Mouse (Mus musculus): ENCODE measurements around the gene Tcf25. TPM values are rescaled to one million over a fixed set of nuclear protein-coding genes. Genes with fewer than 3 reads are reported as not detected.
"Not testable (repeated sequence)": the region's sequence is repeated elsewhere in the genome, so short reads cannot be mapped to it uniquely, and the experiment has no call there.

The Tcf25 gene
- total RNA-seq, 2 experiments from 2014 or later, result 112 to 128 TPM

DNA sequence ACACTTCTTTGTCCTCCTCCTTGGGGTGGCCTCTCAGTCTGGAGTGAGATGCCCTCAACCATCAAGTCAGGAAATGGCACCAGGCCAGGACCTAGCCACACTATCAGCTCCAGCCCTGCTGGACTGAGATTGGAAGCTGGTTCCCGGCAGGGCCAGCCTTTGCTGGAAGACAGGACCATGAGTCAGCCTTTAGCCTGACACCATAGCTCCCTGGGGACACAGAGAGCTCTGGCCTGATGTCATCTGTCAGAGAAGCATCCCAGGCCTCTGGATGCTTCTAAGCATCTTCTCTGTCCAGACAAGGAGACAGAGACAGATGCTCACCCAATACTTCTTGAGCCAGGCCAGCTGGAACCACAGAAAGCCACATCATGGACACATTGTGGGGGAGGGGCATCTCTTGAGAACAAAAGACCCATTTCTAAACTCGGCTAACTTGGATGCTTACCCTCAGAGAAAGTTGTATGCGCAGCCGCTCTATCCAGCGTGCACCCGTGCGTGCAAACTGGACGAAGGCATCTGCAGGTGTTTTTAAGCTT lies 36.6 kb downstream of the Tcf25 start:
- DNase-seq, result no peak

DNA sequence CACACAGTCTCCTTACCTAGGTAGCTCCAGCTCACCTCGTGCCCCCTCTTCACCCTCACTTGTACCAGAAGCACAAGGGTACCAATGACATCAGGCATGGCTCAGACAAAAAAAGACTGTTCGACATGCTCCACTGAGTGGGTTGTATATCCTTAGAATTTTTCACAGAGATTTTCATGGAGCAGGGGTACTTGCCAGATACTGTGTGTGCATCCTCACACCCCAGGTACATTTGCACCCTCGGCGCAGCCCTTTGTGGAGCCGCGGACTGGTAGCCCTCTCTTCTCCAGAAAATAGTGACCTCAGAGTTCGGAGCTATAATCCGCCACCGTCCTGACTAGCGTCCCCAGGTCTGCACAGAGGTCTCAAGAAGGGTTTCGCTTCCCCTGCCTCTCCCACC lies 37.2 kb downstream of the Tcf25 start:
- DNase-seq, result no peak

DNA sequence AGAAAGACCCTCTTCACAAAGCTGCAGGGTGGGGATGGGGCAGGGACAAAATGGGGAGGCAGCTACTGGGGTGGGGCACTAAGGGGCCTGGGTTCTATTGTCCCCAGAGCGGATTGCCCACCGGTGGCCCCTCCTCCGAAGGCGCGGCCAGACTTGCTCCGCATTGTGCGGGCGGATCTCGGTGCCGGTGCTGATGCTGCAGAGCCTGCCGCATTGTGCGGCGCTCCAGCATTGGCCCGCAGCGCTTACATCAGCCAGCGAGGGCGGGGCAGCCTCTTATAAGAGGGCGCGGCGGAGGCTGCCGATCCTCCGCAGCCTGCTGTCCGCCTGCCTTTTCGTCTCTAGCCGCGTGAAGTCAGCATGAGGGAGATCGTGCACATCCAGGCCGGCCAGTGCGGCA lies 37.7 kb downstream of the Tcf25 start, which contains the start of gene Tubb3:
Tubb3 (plus strand) TSS at position 179 of the 400 bp plus-strand sequence.
- no peak for DNase-seq

DNA sequence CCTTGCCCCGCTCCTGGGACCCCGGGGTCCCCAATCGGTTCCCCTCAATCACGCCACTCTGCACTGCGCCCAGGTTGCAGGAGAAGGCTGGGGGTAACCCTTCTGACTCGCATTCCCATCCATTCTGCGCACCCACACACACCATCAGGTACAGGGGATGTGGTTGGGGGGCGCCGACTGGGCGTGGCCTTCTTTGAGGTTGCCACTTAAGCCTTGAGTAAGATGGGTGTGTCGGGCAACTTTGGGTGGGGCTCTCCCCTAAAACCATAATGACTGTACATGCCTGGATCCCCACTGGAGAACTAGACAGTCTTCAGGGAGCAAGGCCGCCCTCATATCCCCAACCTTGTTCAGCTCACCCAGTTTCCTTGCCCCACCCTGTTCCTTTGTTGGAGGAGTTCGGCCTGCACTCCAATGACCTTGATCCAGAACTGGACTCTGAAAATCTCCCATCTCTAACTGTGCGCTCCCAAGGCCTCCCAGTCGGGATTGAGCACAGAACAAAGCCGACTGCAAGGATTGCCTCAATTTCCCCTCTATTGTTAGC lies 38.3 kb downstream of the Tcf25 start:
- DNase-seq, result no peak

DNA sequence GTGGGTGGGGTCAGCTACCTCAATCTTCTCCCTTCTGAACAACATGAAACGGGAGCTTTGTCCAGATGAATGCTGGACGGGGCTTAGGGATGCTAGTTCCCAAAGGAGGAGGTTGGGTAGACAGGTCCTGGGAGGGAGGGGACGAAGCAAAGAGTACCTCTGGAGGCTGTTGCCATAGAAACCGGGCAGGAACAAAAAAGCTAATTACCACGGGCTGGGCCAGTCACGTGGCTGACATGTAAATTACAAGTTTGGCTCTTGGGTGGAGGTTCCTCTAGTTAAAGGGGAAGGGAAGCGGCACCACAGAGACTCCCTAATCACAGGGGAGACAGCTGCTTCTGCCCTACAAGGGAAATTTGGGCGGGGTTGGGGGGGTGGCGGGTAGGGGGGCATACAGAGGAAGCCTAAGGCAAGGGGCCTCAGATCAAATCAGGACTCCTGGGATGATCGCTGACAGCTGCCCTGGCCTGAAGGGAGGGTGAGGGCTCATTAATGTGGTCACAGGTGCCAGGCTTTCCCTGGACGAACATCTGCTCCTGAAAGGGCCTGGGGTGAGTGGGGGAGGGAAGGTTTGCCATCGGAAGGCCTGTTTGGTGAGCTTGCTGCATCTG lies 39.1 kb downstream of the Tcf25 start:
- DNase-seq, result no peak

DNA sequence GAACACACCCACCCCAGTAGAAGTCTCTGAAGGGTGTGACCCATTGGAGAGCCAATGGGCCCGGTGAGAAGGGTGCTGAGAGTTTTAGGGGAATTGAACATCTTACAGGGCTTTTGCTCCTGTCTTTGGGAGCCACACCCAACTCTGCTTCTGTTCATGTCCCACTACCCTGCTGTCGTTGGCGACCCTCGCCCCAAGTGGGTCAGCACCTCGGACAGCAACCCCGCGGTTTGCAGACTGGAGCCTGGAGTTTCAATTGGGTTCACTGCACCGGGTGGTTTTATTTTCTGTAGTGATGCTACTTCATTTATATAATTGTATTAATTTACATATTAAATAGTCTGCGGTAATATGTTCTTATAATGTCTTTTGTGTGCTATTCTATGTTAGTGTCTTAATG lies 40.7 kb downstream of the Tcf25 start:
- no peak for DNase-seq

DNA sequence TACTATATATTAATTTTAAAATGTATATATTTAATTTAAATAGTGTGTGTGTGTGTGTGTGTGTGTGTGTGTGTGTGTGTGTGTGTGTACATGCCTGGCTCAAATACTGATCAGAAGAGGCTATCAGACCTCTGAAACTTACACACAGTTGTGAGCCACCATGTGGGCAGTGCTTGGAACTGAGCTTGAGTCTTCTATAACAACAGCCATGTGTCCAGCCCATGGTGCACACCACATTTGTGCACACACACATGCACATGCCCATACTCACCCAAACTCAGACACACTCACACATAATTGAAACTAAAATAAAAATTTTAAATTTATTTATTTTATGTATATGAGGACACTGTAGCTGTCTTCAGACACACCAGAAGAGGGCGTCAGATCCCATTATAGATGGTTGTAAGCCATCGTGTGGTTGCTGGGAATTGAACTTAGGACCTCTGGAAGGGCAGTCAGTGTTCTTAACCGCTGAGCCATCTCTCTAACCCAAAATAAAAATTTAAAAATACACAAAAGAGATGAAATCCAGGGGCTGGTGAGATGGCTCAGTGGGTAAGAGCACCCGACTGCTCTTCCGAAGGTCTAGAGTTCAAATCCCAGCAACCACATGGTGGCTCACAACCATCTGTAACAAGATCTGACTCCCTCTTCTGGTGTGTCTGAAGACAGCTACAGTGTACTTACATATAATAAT lies 41.6 kb downstream of the Tcf25 start:
- not testable (repeated sequence) for DNase-seq

DNA sequence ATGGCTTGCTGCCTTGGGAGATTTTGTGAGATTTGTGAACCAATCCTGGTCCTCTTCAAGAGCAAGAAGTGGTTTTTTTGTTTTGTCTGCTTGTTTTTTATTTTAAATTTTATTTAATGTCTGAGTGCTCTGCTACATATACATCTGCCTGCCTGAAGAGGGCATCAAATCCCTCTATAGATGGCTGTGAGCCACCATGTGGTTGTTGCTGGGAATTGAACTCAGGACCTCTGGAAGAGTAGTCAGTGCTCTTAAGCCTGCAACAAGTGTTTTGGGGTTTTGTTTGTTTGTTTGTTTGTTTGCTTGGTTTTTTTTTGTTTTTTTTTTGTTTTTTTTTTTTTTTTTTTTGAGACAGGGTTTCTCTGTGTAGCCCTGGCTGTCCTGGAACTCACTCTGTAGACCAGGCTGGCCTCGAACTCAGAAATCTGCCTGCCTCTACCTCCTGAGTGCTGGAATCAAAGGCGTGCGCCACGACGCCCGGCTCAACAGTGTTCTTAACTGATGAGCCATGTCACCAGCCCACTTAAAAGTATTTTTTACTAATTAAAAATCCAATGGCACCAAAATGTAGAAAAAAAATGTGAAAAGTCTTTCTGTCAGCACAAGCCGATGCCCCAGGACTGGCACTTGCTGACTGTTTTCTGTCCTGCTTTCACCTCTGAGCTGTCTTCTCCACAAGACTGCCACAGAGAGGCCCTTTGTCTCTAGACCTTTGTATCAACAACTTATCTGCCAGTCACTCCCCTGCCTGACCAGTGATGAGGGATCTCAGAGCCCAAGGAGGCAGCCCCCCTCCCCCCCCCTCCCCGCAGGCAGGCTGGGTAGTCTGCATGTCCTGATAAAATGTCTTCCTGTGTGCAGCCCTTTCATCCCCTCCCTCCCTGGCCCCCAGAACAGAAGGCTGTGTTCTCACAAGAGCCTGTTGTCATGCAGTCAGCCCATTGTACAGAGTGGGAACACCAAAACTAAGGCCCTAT lies 42.7 kb downstream of the Tcf25 start:
- DNase-seq, result no peak

DNA sequence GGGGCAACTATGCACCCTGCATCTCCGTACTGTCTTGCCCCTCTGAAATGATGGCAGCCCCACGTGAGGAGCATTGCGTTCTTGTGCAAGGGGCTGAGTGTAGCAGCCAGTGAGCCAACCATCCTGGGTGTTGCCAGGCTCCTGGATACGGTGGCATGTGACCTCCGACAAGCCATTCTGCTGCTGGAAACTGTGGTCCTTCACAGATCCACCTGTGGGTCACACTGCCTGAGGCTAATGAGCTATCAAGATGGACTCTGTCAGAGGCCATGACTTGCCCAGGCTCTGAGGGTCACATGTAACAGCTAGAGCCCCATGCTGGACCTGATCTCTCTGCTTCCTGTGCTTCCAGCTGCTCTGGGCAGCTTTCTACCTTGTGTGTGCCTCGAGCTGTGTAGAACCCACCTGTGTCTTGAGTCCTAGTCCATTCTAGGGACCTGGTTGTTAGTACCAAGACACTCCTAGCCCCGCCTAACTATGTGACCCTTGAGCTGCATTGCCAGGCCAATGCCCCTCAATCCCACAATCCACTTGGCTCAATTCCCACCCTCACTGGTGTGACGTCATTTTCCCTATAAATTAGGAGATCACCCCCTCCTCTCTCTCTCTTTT lies 43.5 kb downstream of the Tcf25 start:
- DNase-seq, result no peak

DNA sequence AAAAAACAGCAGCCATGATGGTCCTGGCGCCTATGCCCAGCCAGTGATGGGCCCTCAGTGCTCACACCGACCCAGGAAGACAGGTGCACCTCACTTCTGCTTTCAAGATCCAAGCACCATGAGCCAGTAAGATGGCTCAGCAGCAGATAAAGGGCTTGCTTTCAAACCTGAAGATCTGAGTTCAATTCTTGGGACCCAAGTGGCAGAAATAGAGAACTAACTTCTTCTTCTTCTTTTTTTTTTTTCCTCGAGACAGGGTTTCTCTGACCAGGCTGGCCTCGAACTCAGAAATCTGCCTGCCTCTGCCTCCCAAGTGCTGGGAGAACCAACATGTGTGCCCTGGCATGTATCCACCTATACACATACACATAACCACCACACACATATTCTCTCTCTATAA lies 46.2 kb downstream of the Tcf25 start:
- DNase-seq, result no peak

DNA sequence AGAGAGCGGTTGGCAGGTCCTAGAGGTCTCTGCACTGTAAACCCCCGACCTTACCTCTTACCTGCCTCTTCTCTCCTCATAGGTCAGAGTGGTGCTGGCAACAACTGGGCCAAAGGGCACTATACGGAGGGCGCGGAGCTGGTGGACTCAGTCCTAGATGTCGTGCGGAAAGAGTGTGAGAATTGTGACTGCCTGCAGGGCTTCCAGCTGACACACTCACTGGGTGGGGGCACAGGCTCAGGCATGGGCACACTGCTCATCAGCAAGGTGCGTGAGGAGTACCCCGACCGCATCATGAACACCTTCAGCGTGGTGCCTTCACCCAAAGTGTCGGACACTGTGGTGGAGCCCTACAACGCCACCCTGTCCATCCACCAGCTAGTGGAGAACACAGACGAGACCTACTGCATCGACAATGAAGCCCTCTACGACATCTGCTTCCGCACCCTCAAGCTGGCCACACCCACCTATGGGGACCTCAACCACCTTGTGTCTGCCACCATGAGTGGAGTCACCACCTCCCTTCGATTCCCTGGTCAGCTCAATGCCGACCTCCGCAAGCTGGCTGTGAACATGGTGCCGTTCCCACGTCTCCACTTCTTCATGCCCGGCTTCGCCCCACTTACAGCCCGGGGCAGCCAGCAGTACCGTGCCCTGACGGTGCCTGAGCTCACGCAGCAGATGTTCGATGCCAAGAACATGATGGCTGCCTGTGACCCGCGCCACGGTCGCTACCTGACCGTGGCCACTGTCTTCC lies 47.1 kb downstream of the Tcf25 start:
- DNase-seq, result no peak

DNA sequence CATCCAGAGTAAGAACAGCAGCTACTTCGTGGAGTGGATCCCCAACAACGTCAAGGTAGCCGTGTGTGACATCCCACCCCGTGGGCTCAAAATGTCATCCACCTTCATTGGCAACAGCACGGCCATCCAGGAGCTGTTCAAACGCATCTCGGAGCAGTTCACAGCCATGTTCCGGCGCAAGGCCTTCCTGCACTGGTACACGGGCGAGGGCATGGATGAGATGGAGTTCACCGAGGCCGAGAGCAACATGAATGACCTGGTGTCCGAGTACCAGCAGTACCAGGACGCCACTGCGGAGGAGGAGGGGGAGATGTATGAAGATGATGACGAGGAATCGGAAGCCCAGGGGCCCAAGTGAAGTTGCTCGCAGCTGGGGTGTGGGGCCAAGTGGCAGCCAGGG lies 47.8 kb downstream of the Tcf25 start:
- no peak for DNase-seq

DNA sequence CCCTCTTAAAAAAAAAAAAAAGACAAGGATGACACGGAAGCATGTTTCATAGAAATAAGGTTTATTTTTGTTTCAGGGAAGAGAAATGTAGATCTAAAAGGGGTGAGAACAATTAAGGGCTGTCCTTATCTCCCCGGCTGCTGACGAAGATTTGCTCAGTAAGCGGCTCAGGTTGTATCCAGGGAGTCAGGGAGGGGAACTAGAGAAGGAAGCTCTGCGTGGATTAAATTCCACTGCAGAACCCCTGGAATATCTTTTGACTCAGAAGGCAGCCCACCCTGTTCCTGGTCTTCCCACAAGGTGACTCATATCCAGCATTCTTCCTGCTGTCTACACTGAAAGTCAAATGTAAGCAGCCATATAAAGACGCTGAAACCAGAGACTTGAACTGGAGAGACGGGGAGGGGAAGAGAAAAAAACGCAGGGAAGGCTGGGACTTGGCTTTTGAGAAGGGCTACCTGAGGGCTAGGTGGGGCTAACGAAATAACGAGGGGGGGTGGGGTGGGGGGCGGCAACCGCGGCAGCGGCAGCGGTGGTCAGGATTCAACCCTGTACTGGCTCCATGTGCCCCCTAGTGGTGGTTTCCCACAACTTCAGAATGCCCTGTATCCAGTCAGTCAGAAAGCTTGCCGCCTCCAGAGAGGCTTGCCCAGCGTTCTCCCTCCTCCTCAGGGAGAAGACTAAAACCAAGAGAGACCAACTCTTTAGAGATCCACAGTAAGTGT lies 48.7 kb downstream of the Tcf25 start:
- DNase-seq, result no peak

DNA sequence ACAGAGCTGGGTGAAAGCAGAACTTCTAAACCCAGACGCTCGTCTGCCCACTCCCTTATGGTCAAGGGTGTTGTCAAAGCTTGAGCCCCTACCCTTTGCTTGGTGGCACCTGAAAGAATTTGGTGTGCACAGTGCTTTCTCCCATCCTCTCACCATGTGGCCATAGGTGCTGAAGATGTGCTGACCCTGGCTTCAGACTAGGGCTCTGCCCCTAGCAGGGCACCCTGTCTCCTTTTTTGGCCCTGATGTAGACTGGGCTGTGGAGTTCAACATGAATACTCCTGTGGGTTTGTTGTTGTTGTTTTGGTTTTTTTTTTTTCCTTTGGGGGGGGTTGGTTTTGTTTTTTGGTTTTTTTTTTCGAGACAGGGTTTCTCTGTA lies 49.2 kb downstream of the Tcf25 start:
- peak; percentile 3 for DNase-seq

DNA sequence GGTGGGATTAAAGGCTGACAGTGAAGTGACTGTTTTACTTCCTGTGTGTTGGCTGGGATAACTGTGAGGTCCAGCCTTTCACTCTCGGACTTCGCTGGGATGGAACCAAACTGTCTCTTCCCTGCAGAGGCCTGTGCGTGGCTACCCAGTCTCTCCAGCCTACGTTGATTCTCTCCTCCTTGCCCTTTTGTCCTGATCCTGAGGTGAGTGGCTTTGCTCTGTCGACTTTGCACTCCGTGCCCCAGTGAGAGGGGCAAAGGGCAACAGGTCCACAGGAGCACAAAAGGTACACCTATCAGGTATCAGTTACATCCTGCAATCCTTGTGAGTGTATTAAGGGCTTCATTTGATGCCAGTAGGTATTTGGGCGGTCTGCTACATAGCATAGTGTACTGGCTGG lies 49.9 kb downstream of the Tcf25 start, which contains the start of gene Def8:
Def8 (plus strand) TSS at position 87 of the 400 bp plus-strand sequence.
- no peak for DNase-seq

DNA sequence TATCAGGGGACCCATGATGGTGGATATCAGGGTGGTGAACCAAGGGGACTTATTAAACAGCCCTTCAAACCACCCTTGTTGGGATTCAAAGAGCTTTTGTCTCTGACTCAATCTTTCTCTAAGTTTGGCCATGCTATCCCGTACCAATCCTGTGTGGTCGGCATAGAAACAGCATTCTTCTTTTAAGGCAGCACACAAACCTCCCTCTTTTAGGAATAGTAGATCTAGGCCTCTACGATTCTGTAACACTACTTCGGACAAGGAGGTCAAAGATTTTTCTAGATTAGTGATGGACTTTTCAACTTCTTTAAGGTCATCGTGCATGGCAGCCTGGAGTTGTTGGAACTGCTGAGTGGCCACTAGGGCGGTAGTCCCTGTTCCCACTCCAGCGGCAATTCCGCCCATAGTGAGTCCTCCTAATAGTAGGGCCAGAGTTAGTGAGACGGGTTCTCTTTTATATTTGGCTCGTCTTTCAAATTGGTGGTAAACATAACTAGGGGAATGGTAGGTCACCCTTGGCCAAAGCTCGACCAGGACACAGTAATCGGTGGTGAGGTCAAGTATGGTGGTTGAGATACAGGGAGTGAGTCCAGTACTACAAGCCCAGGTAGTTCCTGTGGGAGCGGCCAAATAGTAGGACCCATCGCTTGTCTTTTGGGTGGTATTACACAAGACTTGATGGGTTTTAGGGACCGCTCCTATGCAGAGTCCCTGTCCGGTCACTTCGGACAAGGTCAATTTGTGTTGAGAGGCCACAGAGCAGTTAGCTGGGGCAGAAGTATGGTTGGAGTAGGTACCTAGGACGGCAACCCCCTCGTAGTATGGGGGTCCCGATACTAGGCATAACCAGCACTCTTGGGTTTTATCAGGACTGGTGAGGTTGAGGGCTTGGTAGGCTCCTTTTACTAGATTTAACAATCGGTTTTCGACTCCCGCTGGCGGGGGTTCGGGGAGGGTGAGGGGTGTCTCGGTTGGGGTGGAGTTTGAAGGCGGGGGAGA lies 53.3 kb downstream of the Tcf25 start:
- DNase-seq, result no peak

DNA sequence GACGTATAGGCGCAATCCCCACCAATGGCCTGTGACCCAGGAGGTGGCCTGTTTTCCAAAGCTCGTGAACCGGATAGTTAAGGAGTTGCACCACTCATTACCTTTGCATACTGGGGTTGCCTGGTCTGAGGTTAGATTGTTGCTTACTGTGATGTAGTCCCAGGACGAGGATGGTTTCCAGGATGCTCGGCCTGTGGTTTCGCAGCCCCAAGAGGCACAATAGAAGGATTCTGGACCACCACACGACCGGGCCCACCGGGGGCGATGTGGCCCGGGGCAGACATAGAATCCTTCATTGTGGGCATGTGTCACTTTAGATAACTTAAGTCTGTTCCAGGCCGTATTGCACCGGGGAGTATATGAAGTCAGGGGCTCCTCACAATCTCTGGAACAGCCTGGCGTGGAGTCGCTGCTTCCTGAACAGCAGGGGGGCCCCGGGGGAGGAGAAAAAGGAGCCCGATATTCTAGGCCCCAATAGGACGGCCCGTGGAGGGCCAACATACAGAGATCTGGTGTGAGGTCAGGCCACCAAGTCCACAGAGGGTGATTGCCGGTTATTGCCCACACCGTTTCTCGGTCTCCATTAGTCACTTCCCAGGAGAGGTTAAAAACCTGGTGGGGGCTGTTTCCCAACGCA lies 54.2 kb downstream of the Tcf25 start:
- DNase-seq, result no peak

DNA sequence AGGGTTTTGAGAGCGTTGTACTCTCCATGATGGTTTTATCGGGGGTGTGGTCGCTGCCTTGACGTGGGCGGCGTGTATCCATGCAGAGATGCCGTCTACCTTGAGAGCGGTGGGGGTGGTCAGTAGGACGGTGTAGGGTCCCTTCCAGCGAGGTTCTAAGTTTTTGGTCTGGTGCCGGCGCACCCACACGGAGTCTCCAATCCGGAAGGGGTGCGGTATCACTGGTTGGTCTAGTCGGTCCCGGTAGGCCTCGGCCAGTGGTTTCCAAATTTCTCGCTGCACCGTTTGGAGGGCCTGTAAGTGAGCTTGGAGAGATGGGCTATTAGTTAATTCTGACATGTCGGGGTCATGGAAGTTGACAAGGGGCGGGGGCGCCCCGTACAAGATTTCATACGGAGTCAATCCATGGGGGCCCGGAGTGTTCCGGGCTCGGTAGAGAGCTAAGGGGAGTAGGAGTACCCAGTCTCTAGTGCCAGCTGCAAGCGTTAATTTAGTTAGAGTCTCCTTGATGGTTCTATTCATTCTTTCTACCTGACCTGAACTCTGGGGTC lies 54.9 kb downstream of the Tcf25 start:
- DNase-seq, result no peak
